Mouse (Mus musculus) stomach, postnatal 0 days (tissue): ENCODE results near the gene Trappc12. TPM values are rescaled to one million over a fixed set of nuclear protein-coding genes. Genes with fewer than 3 reads are reported as not detected.
A peak's percentile ranks its signal among the peaks of the same experiment; 100 is the strongest.

ENCODE experiments used
- ATAC-seq: fragments of 200-750 bp; cut with Nextera tagmentation; 2 replicates; pipeline ENCODE4 v1.8.0; 2017; ENCODE audit not compliant: low FRiP score, low TSS enrichment
- DNase-seq: peaks from one replicate; pipeline ENCODE4 v3.0.0-alpha.2; 2016; ENCODE audit warnings: low spot score
- H3K27ac ChIP-seq: fragments of 300-500 bp; sonication (generic); replicated peaks from 2 replicates; pipeline ENCODE4 v1.5.1; 2014; ENCODE audit warnings: mild to moderate bottlenecking, control low read depth
- H3K27me3 ChIP-seq: fragments of 300-500 bp; sonication (generic); 2 replicates; pipeline ENCODE4 v1.6.1; 2014; ENCODE audit warnings: low read length; ENCODE audit not compliant: control insufficient read depth, insufficient read depth
- H3K36me3 ChIP-seq: fragments of 300-500 bp; sonication (generic); 2 replicates; pipeline ENCODE4 v1.6.1; 2014; ENCODE audit warnings: low read length, mixed read lengths; ENCODE audit not compliant: control insufficient read depth, insufficient read depth
- H3K4me1 ChIP-seq: fragments of 300-500 bp; sonication (generic); replicated peaks from 2 replicates; pipeline ENCODE4 v1.6.1; 2014; ENCODE audit warnings: antibody characterized with exemption; ENCODE audit not compliant: control insufficient read depth, insufficient read depth
- H3K4me2 ChIP-seq: fragments of 300-500 bp; sonication (generic); replicated peaks from 2 replicates; pipeline ENCODE4 v1.6.1; 2014; ENCODE audit warnings: low read depth, mild to moderate bottlenecking, control low read depth, moderate library complexity
- H3K4me3 ChIP-seq: fragments of 300-500 bp; sonication (generic); 2 replicates; pipeline ENCODE4 v1.5.1; 2014; ENCODE audit warnings: low read depth, low read length, control low read depth
- H3K9ac ChIP-seq: fragments of 300-500 bp; sonication (generic); 2 replicates; pipeline ENCODE4 v1.6.1; 2014; ENCODE audit warnings: mild to moderate bottlenecking, low read length, control low read depth, mixed read lengths
- H3K9me3 ChIP-seq: fragments of 300-500 bp; sonication (generic); 2 replicates; pipeline ENCODE4 v1.6.1; 2016; ENCODE audit warnings: low read length; ENCODE audit not compliant: control insufficient read depth
- CTCF ChIP-seq: IDR thresholded peaks from 2 replicates; pipeline ENCODE4 v1.5.1; 2016; ENCODE audit warnings: antibody characterized with exemption, low read depth, mild to moderate bottlenecking, moderate library complexity
- EP300 ChIP-seq: optimal IDR thresholded peaks from 2 replicates; pipeline ENCODE3; 2016; ENCODE audit warnings: antibody characterized with exemption
- WGBS: fragments of 180-500 bp; shearing (Covaris S2); extraction: QIAGEN DNeasy Blood & Tissue Kit; methylation state at CpG from one replicate; pipeline ENCODE4 v1.1.7; 2014; 5-methylcytosine and 5-hydroxymethylcytosine counted together
- polyA plus RNA-seq: library from polyadenylated mRNA; unstranded; fragments of >200 nt; fragmentation: Nextera tagmentation; extraction: Ambion mirVana; gene quantifications from 2 replicates; pipeline ENCODE4 v1.2.1, GENCODE M21; 2015

Gene Trappc12
- polyA plus RNA-seq, 1 experiment from 2014 or later = 16.6 TPM

DNA sequence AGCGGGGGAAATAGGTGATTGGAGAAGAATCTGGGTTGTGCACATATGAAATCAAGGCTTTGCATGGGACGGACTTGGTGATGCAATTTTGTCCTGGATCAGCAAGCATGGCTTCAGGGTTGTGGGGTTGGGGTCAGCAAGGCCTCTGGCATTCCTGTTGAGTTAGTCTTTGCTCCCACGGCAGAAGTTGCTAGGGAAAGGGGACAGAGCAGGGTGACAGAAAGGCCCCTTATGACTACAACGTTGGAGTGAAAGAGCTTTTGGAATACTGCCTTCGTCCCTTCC is 74.4 kb downstream of the Trappc12 start:
- peaks cover 6% of the 10 kb centered on the region; the same call in 1 of the 2 replicates for H3K36me3 ChIP-seq
- peak overlapping the region; percentile 65 for H3K4me2 ChIP-seq
- 48% methylated on average over 5 of the region's 5 CpGs for WGBS
- peak overlapping the region; percentile 95 for H3K27ac ChIP-seq
- H3K27me3 ChIP-seq = no peaks in the 10 kb centered on the region
- H3K9ac ChIP-seq = peak overlapping the region; percentile 68
- H3K4me3 ChIP-seq = peak overlapping the region; percentile 69
- no peaks in the 10 kb centered on the region for H3K9me3 ChIP-seq
- ATAC-seq (no peak), DNase-seq (no peak)
- no peak for TF ChIP-seq CTCF
- TF ChIP-seq EP300 = no peak
- H3K4me1 ChIP-seq = peaks cover 7% of the 10 kb centered on the region

DNA sequence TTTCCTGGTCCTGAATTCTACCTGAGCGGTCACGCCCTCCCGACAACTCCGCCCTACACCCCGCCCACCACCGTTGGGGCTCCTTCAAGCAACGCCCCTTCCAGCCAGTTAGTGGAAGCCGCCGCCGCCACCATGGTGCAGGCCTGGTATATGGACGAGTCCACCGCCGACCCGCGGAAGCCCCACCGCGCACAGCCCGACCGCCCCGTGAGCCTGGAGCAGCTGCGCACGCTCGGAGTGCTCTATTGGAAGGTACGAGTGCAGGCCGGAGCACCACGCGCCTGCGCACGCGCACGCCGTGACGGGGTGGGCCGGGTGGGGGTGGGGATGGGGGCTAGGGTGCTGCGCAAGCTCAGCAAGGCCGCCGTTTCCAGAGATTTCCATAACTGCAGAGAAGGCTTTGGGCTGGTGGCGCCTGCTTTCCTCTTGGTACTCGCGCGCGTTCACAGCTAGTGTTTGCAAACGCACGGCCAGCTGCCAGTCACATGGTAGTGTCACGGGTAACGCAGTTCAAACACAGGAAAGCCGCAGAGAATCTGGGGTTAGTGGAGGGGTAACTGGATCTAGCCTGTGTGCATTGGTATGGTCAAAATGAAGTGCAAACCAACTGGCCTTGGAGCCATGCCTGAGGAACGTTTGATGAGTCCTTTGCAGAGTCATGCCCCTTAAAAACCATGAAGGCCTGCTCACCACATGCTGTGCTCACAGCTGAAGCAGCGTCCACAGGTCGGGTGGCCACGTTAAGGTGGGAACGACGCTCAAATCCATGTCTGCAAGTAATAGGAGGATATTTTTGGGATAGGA is 74.9 kb downstream of the Trappc12 start, which contains the start of gene Adi1:
Adi1 (plus strand) TSS at position 111 of the 804 bp plus-strand sequence.
- peaks cover 1% of the 10 kb centered on the region; the same call in 1 of the 2 replicates for H3K36me3 ChIP-seq
- 2% methylated on average over 53 of the region's 53 CpGs for WGBS
- peak within 1 kb of the TSS; percentile 68 for H3K9ac ChIP-seq
- H3K4me2 ChIP-seq = peak within 1 kb of the TSS; percentile 65
- DNase-seq = peak; percentile 94
- TF ChIP-seq EP300 (no peak), CTCF (no peak)
- ATAC-seq = peak; percentile 95
- H3K4me3 ChIP-seq = peak within 1 kb of the TSS; percentile 69
- H3K4me1 ChIP-seq = peaks cover 7% of the 10 kb centered on the region
- no peaks in the 10 kb centered on the region for H3K27me3 ChIP-seq
- no peaks in the 10 kb centered on the region for H3K9me3 ChIP-seq
- peak within 1 kb of the TSS; percentile 95 for H3K27ac ChIP-seq

DNA sequence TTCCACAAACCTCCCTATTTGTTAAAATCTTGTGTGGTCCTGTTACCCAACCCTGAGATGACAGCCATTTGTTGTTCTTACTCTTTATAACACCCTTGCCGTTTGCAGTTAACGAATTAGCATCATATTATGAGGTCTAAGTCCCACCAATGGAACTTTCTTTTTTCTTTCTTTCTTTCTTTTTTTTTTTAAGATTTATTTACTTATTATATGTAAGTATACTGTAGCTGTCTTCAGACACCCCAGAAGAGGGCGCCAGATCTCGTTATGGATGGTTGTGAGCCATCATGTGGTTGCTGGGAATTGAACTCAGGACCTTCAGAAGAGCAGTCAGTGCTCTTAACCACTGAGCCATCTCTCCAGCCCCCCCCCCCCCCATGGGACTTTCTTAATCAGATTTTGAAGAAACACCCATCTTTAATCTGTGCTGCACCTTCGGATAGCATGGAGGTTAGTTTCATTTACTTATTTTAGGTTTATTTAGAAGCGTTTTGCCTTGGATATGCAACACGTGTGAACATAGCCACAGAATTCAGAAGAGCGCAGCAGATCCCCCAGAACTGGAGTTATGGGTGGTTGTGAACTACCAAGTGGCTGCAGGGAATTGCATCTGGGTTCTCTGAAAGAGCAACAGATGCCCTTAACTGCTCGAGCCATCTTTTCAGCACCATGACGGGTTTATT is 76.1 kb downstream of the Trappc12 start:
- Histone ChIP-seq H3K9ac (no peak overlapping the region), H3K36me3 (no peaks in the 10 kb centered on the region), H3K27me3 (no peaks in the 10 kb centered on the region), H3K4me2 (peak overlapping the region; percentile 65), H3K27ac (no peak overlapping the region; the same call in 1 of the 2 replicates), H3K9me3 (no peaks in the 10 kb centered on the region), H3K4me1 (peaks cover 7% of the 10 kb centered on the region), H3K4me3 (no peak overlapping the region)
- TF ChIP-seq EP300 (no peak), CTCF (peak; percentile 39; the same call in 1 of the 2 replicates)
- DNase-seq (no peak), ATAC-seq (no peak)
- 82% methylated on average over 10 of the region's 10 CpGs for WGBS

DNA sequence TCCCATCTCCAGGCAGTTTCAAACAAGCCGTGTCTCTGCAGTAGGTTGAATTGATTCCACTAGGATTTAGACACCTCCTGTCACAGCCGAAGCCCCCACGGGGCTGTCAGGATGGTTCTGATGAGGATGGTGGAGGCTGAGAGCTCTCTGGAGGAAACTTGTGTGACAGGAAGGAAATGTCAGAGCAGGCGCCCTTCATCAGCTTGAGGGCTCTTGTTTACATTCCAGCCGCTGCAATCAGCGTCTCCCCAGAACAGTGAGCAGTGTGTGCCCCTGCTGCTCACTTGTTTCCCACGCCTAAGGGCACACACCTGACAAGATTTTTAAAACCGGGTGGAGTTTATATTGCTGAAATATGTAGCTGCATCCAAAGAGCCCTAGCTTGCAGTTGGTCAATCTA is 83.0 kb downstream of the Trappc12 start:
- WGBS = 4% methylated on average over 8 of the region's 8 CpGs
- Histone ChIP-seq H3K4me2 (no peak overlapping the region), H3K9me3 (no peaks in the 10 kb centered on the region), H3K27ac (no peak overlapping the region), H3K4me3 (no peak overlapping the region), H3K36me3 (no peaks in the 10 kb centered on the region), H3K27me3 (no peaks in the 10 kb centered on the region), H3K4me1 (no peaks in the 10 kb centered on the region), H3K9ac (no peak overlapping the region)
- no peak for TF ChIP-seq CTCF
- no peak for TF ChIP-seq EP300
- DNase-seq (peak; percentile 21), ATAC-seq (no peak)

DNA sequence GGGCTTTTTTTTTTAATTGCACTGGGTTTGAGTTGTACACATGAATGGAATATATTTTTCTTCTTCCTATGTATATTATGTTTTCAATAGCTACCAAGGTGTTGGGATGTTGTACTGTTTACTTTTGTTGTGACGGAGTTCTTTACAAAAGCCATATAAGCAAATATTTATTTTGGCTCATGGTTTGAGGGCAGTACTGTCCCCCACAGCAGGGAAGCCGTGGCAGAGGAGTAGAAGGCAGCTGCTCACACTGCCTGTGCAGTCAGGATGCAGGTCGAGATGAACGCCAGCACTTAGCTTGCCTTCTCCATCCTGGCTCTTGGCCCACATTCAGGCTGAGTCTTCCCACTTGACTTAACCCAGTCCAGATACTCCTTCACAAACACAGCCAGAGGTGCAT is 83.5 kb downstream of the Trappc12 start:
- Histone ChIP-seq H3K9me3 (no peaks in the 10 kb centered on the region), H3K27ac (no peak overlapping the region), H3K27me3 (no peaks in the 10 kb centered on the region), H3K4me3 (no peak overlapping the region), H3K4me2 (no peak overlapping the region), H3K36me3 (no peaks in the 10 kb centered on the region), H3K9ac (no peak overlapping the region), H3K4me1 (no peaks in the 10 kb centered on the region)
- ATAC-seq (no peak), DNase-seq (no peak)
- 25% methylated on average over 4 of the region's 4 CpGs for WGBS
- TF ChIP-seq EP300 = no peak
- no peak for TF ChIP-seq CTCF

DNA sequence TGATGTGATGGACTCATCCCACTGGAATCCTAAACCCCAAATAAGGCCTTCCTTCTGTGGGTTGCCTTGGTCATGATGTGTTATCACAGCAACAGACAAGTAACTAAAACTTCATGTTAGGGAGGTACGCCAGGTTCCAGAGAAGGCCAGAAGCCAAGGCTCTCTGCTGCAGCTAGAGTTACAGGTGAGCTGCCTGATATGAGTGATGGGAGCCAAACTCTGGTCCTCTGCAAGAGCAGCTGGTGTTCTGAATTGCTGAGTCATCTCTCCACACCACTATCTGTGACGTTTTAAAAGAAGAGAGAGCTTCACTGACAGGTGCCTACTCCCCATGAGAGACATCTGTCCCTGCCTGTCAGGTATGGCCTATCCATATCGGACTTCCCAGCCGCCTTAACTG is 87.6 kb downstream of the Trappc12 start:
- Histone ChIP-seq H3K4me2 (no peak overlapping the region), H3K27ac (no peak overlapping the region), H3K36me3 (0 out of 2 replicates have a peak, but pooled peaks cover 8% of the 10 kb centered on the region), H3K9me3 (no peaks in the 10 kb centered on the region), H3K4me3 (no peak overlapping the region), H3K27me3 (no peaks in the 10 kb centered on the region), H3K9ac (no peak overlapping the region), H3K4me1 (no peaks in the 10 kb centered on the region)
- WGBS = 82% methylated on average over 4 of the region's 4 CpGs
- DNase-seq (no peak), ATAC-seq (no peak)
- no peak for TF ChIP-seq EP300
- no peak for TF ChIP-seq CTCF
